8 mouse cellular contexts compared by ENCODE assay signal in genomic region chr13:41737628-41738309, GRCm38 (mm10).
DNase-seq lines count a peak whose midpoint lies in the region; ATAC-seq lines count a peak whose summit lies in the region.

No protein-coding gene starts in this region.

- no peaks in the 10 kb centered on the region for H3K36me3 ChIP-seq in neural tube, embryonic 15.5 days
- no peaks in the 10 kb centered on the region for H3K36me3 ChIP-seq in forebrain, embryonic 14.5 days (ENCODE audit: control insufficient read depth, insufficient read depth, low read length)
- H3K36me3 ChIP-seq in hindbrain, embryonic 16.5 days (ENCODE audit: control insufficient read depth, insufficient read depth, low read length) = no peaks in the 10 kb centered on the region
- H3K36me3 ChIP-seq in midbrain, embryonic 16.5 days (ENCODE audit: control insufficient read depth, insufficient read depth, low read length) = no peaks in the 10 kb centered on the region

- H3K27me3 ChIP-seq in neural tube, embryonic 15.5 days (replicated peaks) = no peaks in the 10 kb centered on the region
- H3K27me3 ChIP-seq in forebrain, embryonic 14.5 days (replicated peaks; ENCODE audit: control insufficient read depth, insufficient read depth, low read length) = no peaks in the 10 kb centered on the region
- no peaks in the 10 kb centered on the region for H3K27me3 ChIP-seq in hindbrain, embryonic 16.5 days (replicated peaks; ENCODE audit: control insufficient read depth, insufficient read depth, low read length)
- H3K27me3 ChIP-seq in midbrain, embryonic 16.5 days (ENCODE audit: control insufficient read depth, insufficient read depth, low read depth, low read length) = no peaks in the 10 kb centered on the region

- no peak overlapping the region for H3K27ac ChIP-seq in neural tube, embryonic 15.5 days (replicated peaks)
- peak overlapping the region; percentile 27; the same call in 1 of the 2 replicates for H3K27ac ChIP-seq in forebrain, embryonic 14.5 days (ENCODE audit: low read depth, low read length)
- peak overlapping the region; percentile 1; the same call in 1 of the 2 replicates for H3K27ac ChIP-seq in hindbrain, embryonic 16.5 days (ENCODE audit: low read depth, low read length)
- no peak overlapping the region for H3K27ac ChIP-seq in midbrain, embryonic 16.5 days (ENCODE audit: low read length)

- no peak for DNase-seq in neural tube, embryonic 10.5 days (ENCODE audit: extremely low spot score, low spot score)
- DNase-seq in forebrain, embryonic 14.5 days (ENCODE audit: low spot score) = peak; percentile 83
- DNase-seq in adrenal gland, adult (ENCODE audit: inconsistent age in 2 of 2, low spot score in 1 of 2) = no peak
- DNase-seq in ovary, adult 18-20 months (ENCODE audit: low spot score) = no peak
- no peak for DNase-seq in thymus, postnatal 4 days

- ATAC-seq in neural tube, embryonic 15.5 days (ENCODE audit: low FRiP score) = peak; percentile 47; the same call in 1 of the 2 replicates
- ATAC-seq in forebrain, embryonic 14.5 days = peak; percentile 93
- peak; percentile 85 for ATAC-seq in hindbrain, embryonic 16.5 days
- ATAC-seq in midbrain, embryonic 16.5 days = peak; percentile 84

- no peak overlapping the region for H3K4me2 ChIP-seq in neural tube, embryonic 15.5 days
- no peak overlapping the region for H3K4me2 ChIP-seq in forebrain, embryonic 14.5 days (ENCODE audit: low read length)
- H3K4me2 ChIP-seq in hindbrain, embryonic 16.5 days (ENCODE audit: low read length) = no peak overlapping the region
- no peak overlapping the region for H3K4me2 ChIP-seq in midbrain, embryonic 16.5 days (ENCODE audit: low read length)

- H3K9me3 ChIP-seq in neural tube, embryonic 15.5 days (replicated peaks) = no peaks in the 10 kb centered on the region
- H3K9me3 ChIP-seq in forebrain, embryonic 14.5 days (replicated peaks; ENCODE audit: control insufficient read depth, low read length) = no peaks in the 10 kb centered on the region
- no peaks in the 10 kb centered on the region for H3K9me3 ChIP-seq in hindbrain, embryonic 16.5 days (ENCODE audit: control insufficient read depth, low read length)
- H3K9me3 ChIP-seq in midbrain, embryonic 16.5 days (replicated peaks; ENCODE audit: control insufficient read depth, low read length, poor library complexity, severe bottlenecking) = no peaks in the 10 kb centered on the region

- H3K4me1 ChIP-seq in neural tube, embryonic 15.5 days = no peaks in the 10 kb centered on the region
- no peaks in the 10 kb centered on the region; the same call in 1 of the 2 replicates for H3K4me1 ChIP-seq in forebrain, embryonic 14.5 days (ENCODE audit: control insufficient read depth, insufficient read depth, low read length)
- peaks cover 2% of the 10 kb centered on the region; the same call in 1 of the 2 replicates for H3K4me1 ChIP-seq in hindbrain, embryonic 16.5 days (ENCODE audit: control insufficient read depth, insufficient read depth, low read depth, low read length)
- H3K4me1 ChIP-seq in midbrain, embryonic 16.5 days (ENCODE audit: control insufficient read depth, insufficient read depth, low read length) = peaks cover 4% of the 10 kb centered on the region; the same call in 1 of the 2 replicates

- no peak overlapping the region for H3K4me3 ChIP-seq in neural tube, embryonic 15.5 days (replicated peaks)
- H3K4me3 ChIP-seq in forebrain, embryonic 14.5 days (ENCODE audit: low read depth, low read length) = no peak overlapping the region
- no peak overlapping the region for H3K4me3 ChIP-seq in hindbrain, embryonic 16.5 days (ENCODE audit: low read length)
- H3K4me3 ChIP-seq in midbrain, embryonic 16.5 days (ENCODE audit: low read depth, low read length) = no peak overlapping the region

- 61% methylated on average over 10 of the region's 10 CpGs for WGBS in neural tube, embryonic 15.5 days
- 30% methylated on average over 10 of the region's 10 CpGs for WGBS in forebrain, embryonic 14.5 days
- WGBS in hindbrain, embryonic 16.5 days = 50% methylated on average over 10 of the region's 10 CpGs
- 27% methylated on average over 10 of the region's 10 CpGs for WGBS in midbrain, embryonic 16.5 days

- no peak overlapping the region for H3K9ac ChIP-seq in neural tube, embryonic 15.5 days (replicated peaks)
- no peak overlapping the region for H3K9ac ChIP-seq in forebrain, embryonic 14.5 days (ENCODE audit: low read length)
- no peak overlapping the region for H3K9ac ChIP-seq in hindbrain, embryonic 16.5 days (ENCODE audit: low read depth, low read length)
- no peak overlapping the region for H3K9ac ChIP-seq in midbrain, embryonic 16.5 days (ENCODE audit: low read depth, low read length)

Comparison
In these comparisons a context has a peak if more than half of its experiments do, and no peak if none do; other contexts are left out.
1. H3K27ac ChIP-seq: peak in forebrain, embryonic 14.5 days (single experiment) and hindbrain, embryonic 16.5 days (single experiment); none in neural tube, embryonic 15.5 days (single experiment) and midbrain, embryonic 16.5 days (single experiment).
2. Peak in every context shown above with its lines, with median percentiles within 50 percentile points of each other: ATAC-seq.